Mouse (Mus musculus): ENCODE data around the gene Fam43a. TPM values are rescaled to one million over a fixed set of nuclear protein-coding genes. Genes with fewer than 3 reads are reported as not detected.

Fam43a gene
- polyA plus RNA-seq (2012; rRNA removed), result 26.4 and 31.4 TPM in 2 replicates

DNA sequence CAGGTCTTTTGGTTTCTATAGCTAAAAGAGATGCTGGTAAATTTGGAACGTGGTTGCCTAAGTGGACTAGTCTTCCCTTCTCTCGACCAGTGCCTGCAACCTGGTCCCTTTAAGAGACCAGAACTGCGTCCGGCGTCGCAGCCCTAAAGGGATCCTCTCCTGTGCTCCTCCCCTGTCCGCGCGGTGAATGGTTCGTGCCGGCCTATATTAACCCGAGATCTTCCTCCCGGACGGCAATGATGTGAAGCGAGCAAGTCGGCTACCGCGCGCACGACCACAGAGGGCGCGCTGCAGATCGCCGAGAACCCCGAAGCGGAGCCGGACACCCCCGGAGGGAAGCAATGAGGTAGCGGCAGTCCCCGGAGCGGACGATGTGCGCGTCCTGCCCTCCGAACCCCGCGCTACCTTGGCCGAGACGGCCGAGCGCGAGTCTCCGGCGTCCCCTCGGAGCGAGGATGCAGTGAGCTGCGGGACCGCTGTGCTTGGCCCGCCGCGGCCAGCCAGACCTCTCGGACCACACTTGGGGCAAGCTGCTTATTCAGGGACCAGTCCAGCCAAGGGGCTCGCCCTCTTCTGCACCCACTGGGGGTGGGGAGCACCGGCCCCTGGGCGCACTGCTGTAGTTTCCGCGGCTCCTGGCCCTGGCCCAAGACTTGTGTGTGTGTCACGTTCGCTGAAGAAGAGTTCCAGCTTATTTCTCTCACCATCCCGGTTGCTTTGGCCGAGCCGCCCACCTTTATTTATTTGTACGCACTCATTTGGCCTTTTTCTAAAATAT is at the start of gene Fam43a:
Gene Fam43a (plus strand): TSS at position 233 of the 778 bp plus-strand sequence.
- Histone ChIP-seq H3K4me3 (ENCODE audit: insufficient read depth, low read depth, low read length) (peak within 1 kb of the TSS; percentile 86), H3K27me3 (replicated peaks; ENCODE audit: control insufficient read depth, insufficient read depth, low read length) (no peaks in the 10 kb centered on the region), H3K36me3 (ENCODE audit: control insufficient read depth, insufficient read depth, low read length) (no peaks in the 10 kb centered on the region), H3K27ac (ENCODE audit: insufficient read depth, low read depth, low read length) (peak within 1 kb of the TSS; percentile 90), H3K4me1 (ENCODE audit: control insufficient read depth, insufficient read depth, low read length) (0 out of 2 replicates have a peak, but pooled peaks cover 3% of the 10 kb centered on the region)
- under 1% methylated on average over 63 of the region's 63 CpGs for WGBS
- peak; percentile 97 for DNase-seq
- peak; percentile 99 for TF ChIP-seq POLR2A (IDR thresholded peaks at IDR 0.05; ENCODE audit: low read depth, low read length)
- TF ChIP-seq CTCF (conservative IDR thresholded peaks at IDR 0.05; ENCODE audit: insufficient read depth, insufficient read length, low read depth, low read length), result peak; percentile 34; the same call in 1 of the 2 replicates

GRCm38 (mm10) chr16:30549966-30550747 is 49.4 kb upstream of the Fam43a start:
- Histone ChIP-seq H3K27ac (ENCODE audit: insufficient read depth, low read depth, low read length) (no peak overlapping the region), H3K4me1 (ENCODE audit: control insufficient read depth, insufficient read depth, low read length) (peaks cover 7% of the 10 kb centered on the region), H3K27me3 (replicated peaks; ENCODE audit: control insufficient read depth, insufficient read depth, low read length) (no peaks in the 10 kb centered on the region), H3K36me3 (ENCODE audit: control insufficient read depth, insufficient read depth, low read length) (no peaks in the 10 kb centered on the region), H3K4me3 (ENCODE audit: insufficient read depth, low read depth, low read length) (peak overlapping the region; percentile 52)
- WGBS, result under 1% methylated on average over 63 of the region's 63 CpGs
- peak; percentile 76 for DNase-seq
- TF ChIP-seq POLR2A (IDR thresholded peaks at IDR 0.05; ENCODE audit: low read depth, low read length), result no peak
- TF ChIP-seq CTCF (conservative IDR thresholded peaks at IDR 0.05; ENCODE audit: insufficient read depth, insufficient read length, low read depth, low read length), result peak; percentile 57

GRCm38 (mm10) chr16:30550748-30551192 is 48.8 kb upstream of the Fam43a start, which contains the start of gene Tmem44:
TSS of gene Tmem44 (minus strand) at chr16:30550842.
- TF ChIP-seq CTCF (conservative IDR thresholded peaks at IDR 0.05; ENCODE audit: insufficient read depth, insufficient read length, low read depth, low read length), result no peak
- TF ChIP-seq POLR2A (IDR thresholded peaks at IDR 0.05; ENCODE audit: low read depth, low read length), result no peak
- Histone ChIP-seq H3K4me1 (ENCODE audit: control insufficient read depth, insufficient read depth, low read length) (peaks cover 7% of the 10 kb centered on the region), H3K27ac (ENCODE audit: insufficient read depth, low read depth, low read length) (no peak within 1 kb of the TSS), H3K4me3 (ENCODE audit: insufficient read depth, low read depth, low read length) (peak within 1 kb of the TSS; percentile 52), H3K36me3 (ENCODE audit: control insufficient read depth, insufficient read depth, low read length) (no peaks in the 10 kb centered on the region), H3K27me3 (replicated peaks; ENCODE audit: control insufficient read depth, insufficient read depth, low read length) (no peaks in the 10 kb centered on the region)
- 14% methylated on average over 14 of the region's 14 CpGs for WGBS
- DNase-seq, result no peak

- peak overlapping the region; percentile 78 for H3K27ac ChIP-seq (ENCODE audit: insufficient read depth, low read depth, low read length)
- H3K36me3 ChIP-seq (ENCODE audit: control insufficient read depth, insufficient read depth, low read length), result no peaks in the 10 kb centered on the region; the same call in 1 of the 2 replicates
- WGBS, result 25% methylated on average over 11 of the region's 11 CpGs
- H3K4me3 ChIP-seq (ENCODE audit: insufficient read depth, low read depth, low read length), result no peak overlapping the region
- peaks cover 7% of the 10 kb centered on the region for H3K4me1 ChIP-seq (ENCODE audit: control insufficient read depth, insufficient read depth, low read length)
- TF ChIP-seq CTCF (conservative IDR thresholded peaks at IDR 0.05; ENCODE audit: insufficient read depth, insufficient read length, low read depth, low read length) (no peak), POLR2A (IDR thresholded peaks at IDR 0.05; ENCODE audit: low read depth, low read length) (no peak)
- H3K27me3 ChIP-seq (replicated peaks; ENCODE audit: control insufficient read depth, insufficient read depth, low read length), result no peaks in the 10 kb centered on the region
- peak; percentile 94 for DNase-seq
Observed at GRCm38 (mm10) chr16:30552621-30553338, 46.7 kb upstream of the Fam43a start.

GRCm38 (mm10) chr16:30554109-30554508 is 45.4 kb upstream of the Fam43a start:
- H3K27ac ChIP-seq (ENCODE audit: insufficient read depth, low read depth, low read length), result no peak overlapping the region
- no peak for TF ChIP-seq POLR2A (IDR thresholded peaks at IDR 0.05; ENCODE audit: low read depth, low read length)
- no peak for TF ChIP-seq CTCF (conservative IDR thresholded peaks at IDR 0.05; ENCODE audit: insufficient read depth, insufficient read length, low read depth, low read length)
- no peaks in the 10 kb centered on the region; the same call in 1 of the 2 replicates for H3K36me3 ChIP-seq (ENCODE audit: control insufficient read depth, insufficient read depth, low read length)
- H3K27me3 ChIP-seq (replicated peaks; ENCODE audit: control insufficient read depth, insufficient read depth, low read length), result no peaks in the 10 kb centered on the region
- WGBS, result 97% methylated on average over 8 of the region's 8 CpGs
- H3K4me3 ChIP-seq (ENCODE audit: insufficient read depth, low read depth, low read length), result no peak overlapping the region
- no peak for DNase-seq
- H3K4me1 ChIP-seq (ENCODE audit: control insufficient read depth, insufficient read depth, low read length), result peaks cover 7% of the 10 kb centered on the region

DNA sequence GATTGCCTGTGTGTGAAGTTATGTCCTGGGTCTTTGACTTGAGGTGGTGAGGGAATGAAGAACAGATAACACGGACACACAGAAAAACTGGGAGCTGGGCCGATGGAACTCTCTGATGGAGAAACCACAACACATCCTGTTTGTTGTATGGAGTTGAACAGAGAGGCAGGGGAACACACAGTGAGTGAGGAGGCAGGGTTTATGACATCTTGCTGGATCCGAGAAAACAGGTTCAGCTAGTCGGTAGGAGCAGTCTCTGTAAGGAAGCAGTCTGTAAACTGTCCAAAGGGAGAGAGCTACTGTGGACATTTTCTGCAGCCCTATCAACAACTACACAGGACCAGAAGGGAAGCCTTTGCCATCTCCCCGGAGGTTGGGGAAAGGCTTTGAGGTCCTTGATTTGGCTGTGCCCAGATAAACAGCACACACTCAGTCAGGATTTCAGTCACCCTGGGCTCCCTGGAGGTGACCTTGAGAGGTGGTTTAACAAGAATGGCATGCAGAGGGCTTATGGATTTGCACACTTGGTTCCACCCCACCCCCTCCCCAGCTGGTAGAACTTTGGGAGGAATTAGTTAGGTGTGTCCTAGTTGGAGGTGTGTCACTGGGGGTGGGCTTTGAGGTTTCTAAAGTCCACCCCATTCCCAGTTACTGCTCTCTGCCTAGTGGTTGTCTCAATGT is 40.1 kb upstream of the Fam43a start:
- no peaks in the 10 kb centered on the region; the same call in none of the 2 replicates for H3K36me3 ChIP-seq (ENCODE audit: control insufficient read depth, insufficient read depth, low read length)
- H3K27me3 ChIP-seq (replicated peaks; ENCODE audit: control insufficient read depth, insufficient read depth, low read length), result no peaks in the 10 kb centered on the region
- peak overlapping the region; percentile 39 for H3K27ac ChIP-seq (ENCODE audit: insufficient read depth, low read depth, low read length)

More for the DNA sequence above, 40.1 kb upstream of the Fam43a start:
- TF ChIP-seq POLR2A (IDR thresholded peaks at IDR 0.05; ENCODE audit: low read depth, low read length) (no peak), CTCF (conservative IDR thresholded peaks at IDR 0.05; ENCODE audit: insufficient read depth, insufficient read length, low read depth, low read length) (no peak)
- peak; percentile 15 for DNase-seq
- Histone ChIP-seq H3K4me3 (ENCODE audit: insufficient read depth, low read depth, low read length) (no peak overlapping the region), H3K4me1 (ENCODE audit: control insufficient read depth, insufficient read depth, low read length) (no peaks in the 10 kb centered on the region)
- WGBS, result 77% methylated on average over 5 of the region's 5 CpGs

Data from kidney, adult 2 months (tissue).